Mouse (Mus musculus): ENCODE results near the gene Fam122a. TPM values are rescaled to one million over a fixed set of nuclear protein-coding genes. Genes with fewer than 3 reads are reported as not detected.

The Fam122a gene
- 10 to 100 TPM; 21.8 to 23.5 TPM for total RNA-seq (2021)
- long read RNA-seq, experiment 1, transcript Fam122a-201 (1 exons, 855 nt) = major isoform, 10 of 10 reads
- long read RNA-seq, experiment 1, partial matches to known transcripts = 0 of 10 reads
- long read RNA-seq, experiment 1, other reads (novel, unspliced or antisense) = 0 of 10 reads
- long read RNA-seq, experiment 2, transcript Fam122a-201 (1 exons, 855 nt) = major isoform, 14 of 14 reads
- long read RNA-seq, experiment 2, partial matches to known transcripts = 0 of 14 reads
- long read RNA-seq, experiment 2, other reads (novel, unspliced or antisense) = 0 of 14 reads

DNA sequence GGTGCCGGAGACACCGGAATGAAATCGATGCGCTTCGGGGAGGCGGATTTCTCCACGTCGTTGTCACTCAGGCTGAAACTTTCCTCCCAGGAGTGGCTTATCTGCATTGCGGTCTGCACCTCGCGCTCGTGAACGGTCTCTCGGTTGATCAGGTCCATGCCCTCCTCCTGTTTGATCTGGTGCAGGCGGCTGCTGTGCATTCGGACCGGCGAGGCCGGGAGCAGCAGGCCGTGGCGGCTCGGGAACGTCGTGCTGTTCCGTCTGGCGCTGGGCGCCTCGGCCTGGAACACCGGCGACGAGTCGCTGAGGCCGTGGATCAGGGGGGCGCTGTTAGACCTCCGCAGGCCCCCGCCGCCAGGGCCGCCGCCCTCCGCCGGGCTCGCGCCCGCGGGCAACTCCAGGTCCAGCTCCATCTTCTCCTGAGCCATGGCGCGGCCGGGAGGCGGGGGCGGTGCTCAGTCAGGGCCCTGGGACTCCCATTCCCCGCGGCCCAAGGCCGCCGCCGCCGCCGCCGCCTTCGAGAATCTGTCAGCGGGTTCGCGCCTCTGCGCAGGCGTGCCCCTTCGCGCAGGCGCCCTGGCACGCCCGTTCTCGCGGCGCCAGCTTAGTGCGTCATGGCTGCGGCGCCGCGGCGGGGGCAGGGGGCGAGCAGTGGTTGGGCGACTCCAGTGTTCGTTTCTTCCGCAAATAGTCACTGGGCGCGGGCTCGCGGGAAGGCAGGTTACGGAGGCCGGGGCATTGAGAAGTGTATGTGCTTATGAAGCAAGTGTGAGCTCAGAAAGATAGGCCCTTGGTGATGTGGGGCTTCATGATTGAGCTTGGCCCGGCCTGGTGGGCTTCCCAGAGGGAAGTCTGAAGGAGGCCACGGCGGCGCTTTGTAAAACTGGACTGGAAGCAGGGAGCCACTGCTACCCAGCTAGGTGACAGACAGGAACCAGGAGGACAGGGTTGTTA lies at the start of gene Fam122a:
Gene Fam122a (minus strand): TSS at position 428 of the 954 bp plus-strand sequence.
- peak within 1 kb of the TSS; percentile 90 for H3K4me3 ChIP-seq
- DNase-seq = peak; percentile 95
- peak; percentile 46 for TF ChIP-seq CTCF (IDR thresholded peaks at IDR 0.05)
- H3K27ac ChIP-seq = peak within 1 kb of the TSS; percentile 96
- intact Hi-C loops (cut with DNase I) = loop anchor here (5.0 to 10.0 kb wide), 2 partner anchors 175 to 488 kb away; partner anchors contain the start of gene Cbwd1

DNA sequence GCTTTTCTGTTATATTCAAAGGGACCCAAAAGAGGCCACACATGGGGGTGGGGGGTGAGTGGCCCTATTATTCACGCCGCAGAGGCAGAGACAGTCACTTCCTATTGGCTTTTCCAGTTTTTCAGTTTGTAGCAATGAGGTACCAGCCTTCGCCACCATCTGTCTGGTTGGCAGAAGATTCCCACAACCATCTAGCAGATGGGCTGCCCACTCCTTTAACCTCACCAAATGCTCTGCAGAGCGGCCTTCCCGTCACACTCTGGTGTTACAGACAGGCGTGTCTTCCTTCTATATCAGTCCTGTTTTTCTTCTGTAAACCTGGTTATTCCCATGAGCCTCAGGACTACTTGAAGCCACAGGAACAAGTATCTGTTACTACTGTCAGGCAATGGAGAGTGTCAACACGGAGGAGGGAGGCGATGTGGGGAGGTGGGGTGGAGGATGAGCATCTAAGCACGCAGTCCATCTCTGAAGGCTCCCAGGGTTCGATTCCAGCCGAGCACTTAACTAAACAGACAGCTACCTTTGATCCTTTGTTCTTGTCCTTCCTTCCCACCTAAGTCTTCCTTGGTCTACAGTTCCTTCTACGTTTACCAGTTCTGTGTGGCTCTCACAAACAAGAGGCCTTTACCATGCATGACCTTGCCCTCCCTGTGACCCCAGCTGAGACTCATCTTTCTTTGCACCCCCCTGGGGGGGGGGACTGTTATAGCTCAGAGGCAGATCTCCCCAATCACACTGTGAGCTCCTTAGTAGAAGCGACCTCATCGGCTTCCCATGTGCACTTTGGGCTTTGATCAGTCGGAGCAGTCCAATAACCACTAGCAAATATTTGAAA lies 46.5 kb upstream of the Fam122a start:
- no peak overlapping the region for H3K4me3 ChIP-seq
- TF ChIP-seq CTCF (IDR thresholded peaks at IDR 0.05) = no peak
- intact Hi-C loops (cut with DNase I) = no loop called here

DNA sequence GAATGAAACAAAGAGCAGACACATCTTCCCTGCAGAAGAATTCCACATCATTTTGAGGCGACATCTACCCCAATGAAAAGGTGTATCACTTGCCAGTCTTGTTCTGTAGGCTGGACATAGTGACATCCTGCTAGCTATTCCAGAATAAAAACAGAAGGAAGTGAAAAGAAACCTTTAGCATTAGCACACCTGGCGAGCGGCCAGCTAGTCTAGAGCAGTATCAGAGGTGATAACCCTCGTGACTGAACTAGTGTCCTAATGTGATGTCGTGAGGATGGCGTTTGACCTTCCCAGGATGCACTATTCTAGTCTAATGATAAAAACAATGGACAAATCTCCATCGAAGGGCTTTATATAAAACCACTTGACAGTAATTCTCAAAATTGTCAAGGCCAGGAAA lies 44.8 kb upstream of the Fam122a start:
- DNase-seq = no peak
- TF ChIP-seq CTCF (IDR thresholded peaks at IDR 0.05) = no peak
- intact Hi-C loops (cut with DNase I) = no loop called here
- Histone ChIP-seq H3K4me3 (no peak overlapping the region), H3K27ac (no peak overlapping the region)

More for the DNA sequence above, 46.5 kb upstream of the Fam122a start:
- DNase-seq = no peak
- no peak overlapping the region for H3K27ac ChIP-seq

DNA sequence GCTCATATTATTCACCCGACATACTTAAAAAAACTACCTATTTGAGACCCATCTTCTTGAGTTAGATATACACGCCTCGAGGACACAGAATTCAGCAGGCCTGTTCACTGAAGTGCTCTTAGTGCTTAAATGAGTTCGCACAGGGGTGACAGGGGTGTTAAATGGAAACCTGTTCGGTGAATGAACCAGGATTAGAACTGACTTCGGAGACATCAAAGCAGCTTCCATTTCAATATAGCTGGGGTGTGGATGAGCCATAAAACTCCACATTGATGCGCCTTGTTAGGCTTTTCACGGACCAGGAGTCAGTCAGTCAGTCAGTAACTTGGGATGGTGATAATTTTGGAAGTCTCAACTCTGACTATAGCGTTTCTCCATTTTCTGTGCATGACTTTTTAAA lies 44.0 kb upstream of the Fam122a start:
- H3K27ac ChIP-seq = no peak overlapping the region
- intact Hi-C loops (cut with DNase I) = no loop called here
- TF ChIP-seq CTCF (IDR thresholded peaks at IDR 0.05) = no peak
- DNase-seq = no peak
- no peak overlapping the region for H3K4me3 ChIP-seq

DNA sequence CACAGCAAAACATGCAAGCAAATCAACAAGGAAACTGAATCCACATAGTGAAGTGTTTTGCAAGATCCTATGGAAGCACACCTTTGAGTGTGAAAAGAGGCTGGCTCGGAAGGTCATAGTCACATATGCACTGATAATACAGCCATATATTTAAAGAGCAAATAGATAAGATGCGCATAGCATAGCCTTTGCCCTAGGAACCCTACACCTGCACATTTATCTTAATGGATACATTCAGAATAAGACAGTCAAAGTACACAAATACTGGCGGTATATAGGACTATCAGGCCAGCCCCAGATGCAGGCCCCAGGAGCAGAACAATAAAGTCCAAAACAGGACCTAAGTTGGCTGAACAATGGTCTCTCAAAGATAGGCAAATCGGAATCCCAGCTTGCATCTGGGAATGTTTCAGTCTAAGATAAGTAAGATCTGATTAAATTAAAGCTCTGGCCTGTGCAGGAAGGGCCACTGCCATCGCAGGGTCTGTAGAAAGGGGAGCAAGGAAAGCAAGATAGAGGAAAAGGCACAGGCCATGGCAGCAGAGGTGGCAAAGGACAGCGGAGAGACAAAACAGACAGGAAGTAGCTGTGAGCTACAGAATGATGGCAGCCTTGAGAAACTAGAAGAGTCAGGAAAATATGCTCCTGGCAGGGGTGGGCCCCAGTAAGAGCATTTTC lies 42.7 kb upstream of the Fam122a start:
- TF ChIP-seq CTCF (IDR thresholded peaks at IDR 0.05) = no peak
- H3K27ac ChIP-seq = no peak overlapping the region
- intact Hi-C loops (cut with DNase I) = no loop called here
- no peak for DNase-seq
- H3K4me3 ChIP-seq = no peak overlapping the region

DNA sequence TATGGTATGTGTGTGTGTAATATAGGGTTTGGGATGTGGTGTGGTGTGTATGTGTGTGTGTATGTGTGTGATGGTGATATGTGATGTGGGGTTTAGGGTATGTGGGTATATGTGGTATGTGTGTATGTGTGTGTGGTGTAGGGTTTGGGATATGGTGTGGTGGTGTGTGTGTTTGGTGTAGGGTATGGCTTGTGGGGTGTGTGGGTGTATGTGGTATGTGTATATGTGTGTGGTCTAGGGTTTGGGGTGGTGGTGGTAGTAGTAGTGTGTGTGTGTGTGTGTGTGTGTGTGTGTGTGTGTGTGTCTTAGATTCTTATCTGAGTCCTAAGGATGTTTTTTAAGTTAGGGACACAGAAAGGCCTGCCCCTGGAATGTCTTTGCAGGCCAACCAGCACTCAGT lies 41.2 kb upstream of the Fam122a start:
- Histone ChIP-seq H3K4me3 (no peak overlapping the region), H3K27ac (no peak overlapping the region)
- no peak for DNase-seq
- TF ChIP-seq CTCF (IDR thresholded peaks at IDR 0.05) = no peak
- intact Hi-C loops (cut with DNase I) = no loop called here

DNA sequence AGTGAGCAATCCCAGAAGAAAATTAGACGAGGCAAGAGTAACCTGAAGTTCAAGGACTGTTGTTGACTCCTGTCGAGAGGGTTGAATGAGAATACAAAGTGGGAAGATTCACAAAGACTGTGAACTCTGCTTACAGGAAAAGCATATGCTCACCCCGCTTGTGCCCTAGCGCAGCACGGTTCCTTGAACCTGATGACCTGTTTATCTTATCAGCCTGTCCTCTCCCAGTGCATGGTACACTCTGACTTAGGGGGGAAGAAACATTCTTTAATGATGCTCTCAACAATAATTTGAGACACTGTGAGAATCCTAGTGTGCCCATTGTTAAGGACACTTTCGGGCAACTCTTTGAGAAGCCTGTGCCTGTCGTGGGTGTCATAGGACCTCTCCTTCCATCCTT lies 39.9 kb upstream of the Fam122a start:
- H3K4me3 ChIP-seq = no peak overlapping the region
- H3K27ac ChIP-seq = no peak overlapping the region
- intact Hi-C loops (cut with DNase I) = no loop called here
- TF ChIP-seq CTCF (IDR thresholded peaks at IDR 0.05) = no peak
- DNase-seq = no peak

DNA sequence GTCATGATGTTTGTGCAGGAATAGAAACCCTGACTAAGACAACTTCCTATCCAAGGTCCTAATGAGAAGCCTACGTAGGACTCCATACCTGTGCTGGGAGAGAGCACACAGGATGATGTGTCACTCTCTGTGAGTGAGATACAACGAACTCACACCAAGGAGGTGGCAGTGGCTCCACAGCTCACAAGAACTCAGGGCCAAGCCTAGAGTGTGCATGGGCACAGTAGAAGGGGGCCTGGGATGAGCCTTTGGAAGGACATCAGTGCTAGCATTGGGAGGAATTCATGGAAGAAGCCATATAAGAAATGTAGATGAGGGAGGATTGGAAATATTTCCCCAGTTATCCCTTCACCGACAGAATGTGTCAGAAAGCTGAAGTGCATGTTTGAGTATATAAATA lies 38.8 kb upstream of the Fam122a start:
- no peak for TF ChIP-seq CTCF (IDR thresholded peaks at IDR 0.05)
- Histone ChIP-seq H3K27ac (no peak overlapping the region), H3K4me3 (no peak overlapping the region)
- no peak for DNase-seq
- intact Hi-C loops (cut with DNase I) = no loop called here

DNA sequence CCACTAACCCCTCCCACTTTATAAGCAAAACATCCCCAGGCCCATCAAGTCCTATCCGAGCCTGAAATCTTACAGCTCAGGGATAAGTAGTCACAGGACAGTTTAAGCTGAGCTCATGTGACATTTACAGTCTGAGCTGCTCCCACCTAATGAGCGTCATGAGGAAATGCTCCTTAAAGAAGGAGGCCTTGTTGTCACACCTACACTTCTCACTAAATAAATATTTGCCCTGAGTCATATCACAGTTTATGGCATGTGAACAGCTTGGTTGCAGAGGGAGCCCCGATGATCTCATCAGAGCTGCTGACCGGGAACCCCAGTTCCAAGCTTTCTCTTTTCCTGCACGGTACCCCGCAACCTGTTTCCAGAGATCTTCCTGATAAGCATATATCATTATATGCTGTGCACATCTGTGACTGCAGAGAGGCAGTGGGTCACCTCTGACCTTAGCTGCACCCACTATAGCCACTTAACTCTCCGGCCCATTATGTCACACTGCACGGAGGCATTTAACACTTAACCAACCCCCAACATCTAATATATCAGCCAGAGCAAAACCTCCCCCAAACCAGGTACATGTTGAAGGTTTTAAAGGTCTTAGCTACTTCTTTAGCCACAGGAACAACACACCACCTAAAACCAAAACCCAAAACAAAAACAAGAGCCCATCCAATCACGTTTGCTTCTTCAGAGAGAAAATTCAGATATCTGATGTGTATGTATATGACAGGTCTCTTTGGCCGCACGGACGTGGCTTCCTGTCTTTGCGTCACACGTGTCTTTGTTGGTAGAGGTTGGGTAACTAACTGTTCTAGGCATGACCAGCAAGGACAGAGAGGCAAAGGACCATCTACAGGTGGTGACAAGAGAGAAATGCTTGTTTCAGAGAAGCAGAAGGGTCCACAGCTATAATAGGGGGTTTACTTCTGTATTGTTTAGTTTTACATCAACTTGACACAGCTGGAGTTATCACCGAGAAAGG lies 37.8 kb upstream of the Fam122a start:
- no peak for DNase-seq
- TF ChIP-seq CTCF (IDR thresholded peaks at IDR 0.05) = no peak
- Histone ChIP-seq H3K27ac (no peak overlapping the region), H3K4me3 (no peak overlapping the region)
- intact Hi-C loops (cut with DNase I) = no loop called here

DNA sequence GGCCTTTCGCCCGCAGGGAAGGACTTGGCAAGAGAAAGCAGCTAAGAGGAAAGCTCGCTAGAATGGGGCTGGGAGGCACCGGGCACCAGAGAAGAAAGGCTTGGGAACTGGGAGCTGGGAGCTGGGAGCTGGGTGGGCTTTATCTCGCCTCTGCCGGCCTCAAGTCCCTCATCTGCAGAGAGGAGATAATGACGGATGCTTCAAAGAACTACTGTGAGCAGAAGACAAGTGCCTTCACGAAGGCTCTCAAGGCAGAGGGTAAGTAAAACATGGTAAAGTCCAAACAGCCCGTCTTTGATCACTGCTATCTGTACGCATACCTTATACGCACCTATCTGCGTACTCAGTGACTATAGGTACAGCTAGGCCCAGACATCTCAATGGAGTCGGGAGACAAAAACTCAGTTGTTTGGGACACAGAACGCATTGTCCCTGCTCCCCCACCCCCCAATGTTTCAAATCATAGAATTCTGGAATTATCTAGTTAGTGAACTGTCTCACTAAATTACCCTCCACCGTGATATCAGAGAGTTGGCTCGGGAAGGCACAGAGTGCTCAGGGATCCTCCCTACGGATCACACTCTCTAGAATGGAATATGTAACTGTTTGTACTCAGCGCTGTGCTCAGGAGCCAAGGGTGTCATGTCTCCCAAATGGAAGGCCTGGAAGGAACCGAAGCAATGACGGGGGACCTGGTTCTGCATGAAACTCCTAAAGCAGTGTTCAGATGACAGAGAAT lies 36.1 kb upstream of the Fam122a start:
- Histone ChIP-seq H3K4me3 (no peak overlapping the region), H3K27ac (no peak overlapping the region)
- no peak for DNase-seq
- intact Hi-C loops (cut with DNase I) = no loop called here
- no peak for TF ChIP-seq CTCF (IDR thresholded peaks at IDR 0.05)
